Mouse (Mus musculus) thymus, adult 2 months (tissue): Measurements from ENCODE around the gene Pih1d1.

Source experiments
- CTCF ChIP-seq: fragments of 200-500 bp; IDR thresholded peaks from 2 replicates; pipeline ENCODE4 v1.5.1; 2012; ENCODE audit warnings: mild to moderate bottlenecking, control low read depth, low read length, moderate library complexity, borderline replicate concordance; ENCODE audit not compliant: control insufficient read depth, poor library complexity, insufficient read depth; ENCODE audit errors: extremely low read depth
- POLR2A ChIP-seq: fragments of 200-500 bp; IDR thresholded peaks from 2 replicates; pipeline ENCODE4 v1.6.1; 2012; ENCODE audit warnings: mild to moderate bottlenecking, low read length, control low read depth, moderate library complexity; ENCODE audit not compliant: control insufficient read depth, poor library complexity, insufficient read depth; ENCODE audit errors: extremely low read depth

DNA sequence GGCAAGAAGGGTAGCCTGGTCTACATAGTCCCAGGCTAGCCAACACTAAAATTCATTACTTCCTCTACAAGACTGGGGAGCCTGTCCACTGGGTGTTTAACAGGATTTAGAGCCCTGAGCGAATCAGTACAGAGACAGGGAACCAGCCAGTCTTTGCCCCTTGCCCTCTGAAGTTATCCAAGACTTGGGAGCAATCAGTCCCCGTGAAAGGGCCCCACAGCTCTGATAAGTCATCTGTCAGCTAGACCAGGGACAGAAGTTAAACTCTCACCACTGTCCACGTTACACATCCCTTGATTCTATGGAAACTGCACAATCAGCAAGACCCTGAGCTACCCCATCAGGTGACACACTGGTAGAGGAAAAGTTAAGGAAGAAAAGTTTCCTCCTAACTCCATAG, 41.6 kb upstream of the Pih1d1 start:
- TF ChIP-seq POLR2A: no peak
- no peak for TF ChIP-seq CTCF
